Mouse (Mus musculus) midbrain, embryonic 13.5 days (tissue): ENCODE measurements around the gene Zfp12. TPM values are rescaled to one million over a fixed set of nuclear protein-coding genes. Genes with fewer than 3 reads are reported as not detected.
A peak's percentile ranks its signal among the peaks of the same experiment; 100 is the strongest.
"Not testable (repeated sequence)": the region's sequence is repeated elsewhere in the genome, so short reads cannot be mapped to it uniquely, and the experiment has no call there.

Experiments used
- ATAC-seq: fragments of 200-750 bp; cut with Nextera tagmentation; 2 replicates; pipeline ENCODE4 v1.8.0; 2017; ENCODE audit warnings: mild to moderate bottlenecking, moderate TSS enrichment, moderate library complexity
- H3K27ac ChIP-seq: fragments of 300-500 bp; sonication (generic); 2 replicates; pipeline ENCODE4 v1.5.1; 2015; ENCODE audit warnings: inconsistent platforms, mild to moderate bottlenecking, moderate library complexity
- H3K27me3 ChIP-seq: fragments of 300-500 bp; sonication (generic); 2 replicates; pipeline ENCODE4 v1.6.1; 2015; ENCODE audit warnings: mild to moderate bottlenecking, inconsistent platforms
- H3K36me3 ChIP-seq: fragments of 300-500 bp; sonication (generic); 2 replicates; pipeline ENCODE4 v1.6.1; 2015; ENCODE audit warnings: mild to moderate bottlenecking, inconsistent platforms
- H3K4me1 ChIP-seq: fragments of 300-500 bp; sonication (generic); replicated peaks from 2 replicates; pipeline ENCODE4 v1.6.1; 2015; ENCODE audit warnings: inconsistent platforms
- H3K4me2 ChIP-seq: fragments of 300-500 bp; sonication (generic); replicated peaks from 2 replicates; pipeline ENCODE4 v1.6.1; 2015; ENCODE audit warnings: moderate library complexity, mild to moderate bottlenecking, inconsistent platforms
- H3K4me3 ChIP-seq: fragments of 300-500 bp; sonication (generic); replicated peaks from 2 replicates; pipeline ENCODE4 v1.5.1; 2015; ENCODE audit warnings: mild to moderate bottlenecking, inconsistent platforms
- H3K9ac ChIP-seq: fragments of 300-500 bp; sonication (generic); replicated peaks from 2 replicates; pipeline ENCODE4 v1.6.1; 2015; ENCODE audit warnings: mild to moderate bottlenecking, inconsistent platforms
- H3K9me3 ChIP-seq: fragments of 300-500 bp; sonication (generic); 2 replicates; pipeline ENCODE4 v1.6.1; 2016; ENCODE audit warnings: mild to moderate bottlenecking, inconsistent platforms
- WGBS: fragments of 180-500 bp; shearing (Covaris S2); methylation state at CpG from one replicate; pipeline ENCODE4 v1.1.7; 2015; 5-methylcytosine and 5-hydroxymethylcytosine counted together
- polyA plus RNA-seq: library from polyadenylated mRNA; unstranded; fragments of >200 nt; fragmentation: Nextera tagmentation; extraction: Ambion mirVana; gene quantifications from 2 replicates; pipeline ENCODE4 v1.2.1, GENCODE M21; 2015

Zfp12 gene
- 24.3 and 25.1 TPM in 2 replicates for polyA plus RNA-seq

GRCm38 (mm10) chr5:143235028-143235693, at the start of gene Zfp12:
Gene Zfp12, plus strand, starts transcription at chr5:143235163.
- Histone ChIP-seq H3K27ac (peak within 1 kb of the TSS; percentile 99), H3K4me1 (peaks cover 26% of the 10 kb centered on the region), H3K36me3 (peaks cover 33% of the 10 kb centered on the region), H3K4me3 (peak within 1 kb of the TSS; percentile 90), H3K4me2 (peak within 1 kb of the TSS; percentile 78), H3K9me3 (no peaks in the 10 kb centered on the region), H3K27me3 (no peaks in the 10 kb centered on the region), H3K9ac (peak within 1 kb of the TSS; percentile 92)
- ATAC-seq = peak; percentile 98
- WGBS = under 1% methylated on average over 58 of the region's 58 CpGs

GRCm38 (mm10) chr5:143188014-143188413, 46.9 kb upstream of the Zfp12 start:
- not testable (repeated sequence) for ATAC-seq, H3K27ac ChIP-seq
- WGBS = 78% methylated on average over 1 of the region's 1 CpGs

GRCm38 (mm10) chr5:143192806-143193205, 42.2 kb upstream of the Zfp12 start:
- no peaks in the 10 kb centered on the region for H3K27me3 ChIP-seq
- H3K4me1 ChIP-seq = no peaks in the 10 kb centered on the region
- no peak overlapping the region for H3K27ac ChIP-seq
- no peak overlapping the region for H3K4me3 ChIP-seq
- no peaks in the 10 kb centered on the region for H3K9me3 ChIP-seq
- H3K4me2 ChIP-seq = no peak overlapping the region
- WGBS = 92% methylated on average over 8 of the region's 8 CpGs
- no peak overlapping the region for H3K9ac ChIP-seq
- no peak for ATAC-seq
- no peaks in the 10 kb centered on the region for H3K36me3 ChIP-seq

More at GRCm38 (mm10) chr5:143188014-143188413, 46.9 kb upstream of the Zfp12 start:
- H3K4me2 ChIP-seq, H3K9me3 ChIP-seq, H3K36me3 ChIP-seq, H3K27me3 ChIP-seq, H3K4me1 ChIP-seq, H3K9ac ChIP-seq, H3K4me3 ChIP-seq: not testable (repeated sequence)

- not testable (repeated sequence) for H3K4me2 ChIP-seq, ATAC-seq, H3K4me1 ChIP-seq, H3K4me3 ChIP-seq, H3K27me3 ChIP-seq, H3K9me3 ChIP-seq, H3K36me3 ChIP-seq, H3K27ac ChIP-seq, H3K9ac ChIP-seq
- WGBS = 71% methylated on average over 8 of the region's 8 CpGs
These were observed 40.2 kb upstream of the Zfp12 start for GRCm38 (mm10) chr5:143194747-143195146.

GRCm38 (mm10) chr5:143195166-143195565, 39.8 kb upstream of the Zfp12 start:
- 76% methylated on average over 2 of the region's 2 CpGs for WGBS
- Histone ChIP-seq H3K36me3 (no peaks in the 10 kb centered on the region), H3K4me3 (no peak overlapping the region), H3K9me3 (no peaks in the 10 kb centered on the region), H3K27ac (no peak overlapping the region), H3K9ac (no peak overlapping the region), H3K4me2 (no peak overlapping the region), H3K4me1 (no peaks in the 10 kb centered on the region), H3K27me3 (no peaks in the 10 kb centered on the region)
- ATAC-seq = no peak

- H3K36me3 ChIP-seq = no peaks in the 10 kb centered on the region
- H3K4me1 ChIP-seq = no peaks in the 10 kb centered on the region
- ATAC-seq = no peak
- H3K27me3 ChIP-seq = no peaks in the 10 kb centered on the region
- no peak overlapping the region for H3K9ac ChIP-seq
- no peaks in the 10 kb centered on the region for H3K9me3 ChIP-seq
- 89% methylated on average over 4 of the region's 4 CpGs for WGBS
- no peak overlapping the region for H3K4me3 ChIP-seq
- H3K27ac ChIP-seq = no peak overlapping the region
- no peak overlapping the region for H3K4me2 ChIP-seq
These were observed 38.5 kb upstream of the Zfp12 start for GRCm38 (mm10) chr5:143196506-143196905.

GRCm38 (mm10) chr5:143205015-143205414, 29.9 kb upstream of the Zfp12 start:
- H3K9me3 ChIP-seq = peaks cover 3% of the 10 kb centered on the region; the same call in 1 of the 2 replicates
- no peak overlapping the region for H3K4me3 ChIP-seq
- H3K4me1 ChIP-seq = no peaks in the 10 kb centered on the region
- no peak overlapping the region for H3K4me2 ChIP-seq
- ATAC-seq = no peak
- H3K27me3 ChIP-seq = no peaks in the 10 kb centered on the region
- no peaks in the 10 kb centered on the region for H3K36me3 ChIP-seq
- H3K9ac ChIP-seq = no peak overlapping the region
- H3K27ac ChIP-seq = no peak overlapping the region
- 75% methylated on average over 3 of the region's 3 CpGs for WGBS

- H3K9ac ChIP-seq = no peak overlapping the region
- no peak overlapping the region for H3K27ac ChIP-seq
- H3K9me3 ChIP-seq = 0 out of 2 replicates have a peak, but pooled peaks cover under 1% of the 10 kb centered on the region
- no peaks in the 10 kb centered on the region for H3K36me3 ChIP-seq
- H3K4me3 ChIP-seq = no peak overlapping the region
- no peaks in the 10 kb centered on the region for H3K4me1 ChIP-seq
- ATAC-seq = no peak
- H3K27me3 ChIP-seq = no peaks in the 10 kb centered on the region
- WGBS = 90% methylated on average over 2 of the region's 2 CpGs
- no peak overlapping the region for H3K4me2 ChIP-seq
These were observed 21.1 kb upstream of the Zfp12 start for GRCm38 (mm10) chr5:143213832-143214231.

- Histone ChIP-seq H3K36me3 (no peaks in the 10 kb centered on the region), H3K4me3 (no peak overlapping the region), H3K9ac (no peak overlapping the region), H3K4me1 (no peaks in the 10 kb centered on the region), H3K27me3 (no peaks in the 10 kb centered on the region), H3K4me2 (no peak overlapping the region), H3K9me3 (no peaks in the 10 kb centered on the region), H3K27ac (no peak overlapping the region)
- WGBS = 81% methylated on average over 5 of the region's 5 CpGs
- ATAC-seq = no peak
These were observed 14.0 kb upstream of the Zfp12 start for GRCm38 (mm10) chr5:143220996-143221395.

- H3K9ac ChIP-seq = no peak overlapping the region
- no peaks in the 10 kb centered on the region for H3K36me3 ChIP-seq
- no peaks in the 10 kb centered on the region for H3K27me3 ChIP-seq
- no peak for ATAC-seq
- no peak overlapping the region for H3K4me3 ChIP-seq
- H3K4me1 ChIP-seq = no peaks in the 10 kb centered on the region
- no peaks in the 10 kb centered on the region for H3K9me3 ChIP-seq
- H3K27ac ChIP-seq = no peak overlapping the region
- H3K4me2 ChIP-seq = no peak overlapping the region
- 76% methylated on average over 1 of the region's 1 CpGs for whole genome bisulfite sequencing
These were observed 12.7 kb upstream of the Zfp12 start for GRCm38 (mm10) chr5:143222287-143222686.

- 88% methylated on average over 3 of the region's 3 CpGs for WGBS
- H3K36me3 ChIP-seq = no peaks in the 10 kb centered on the region
- no peak within 1 kb of the TSS for H3K27ac ChIP-seq
These were observed 8.2 kb upstream of the Zfp12 start, which contains the start of gene Spdye4a for GRCm38 (mm10) chr5:143226790-143227189. Gene Spdye4a, minus strand, starts transcription at chr5:143226890.

GRCm38 (mm10) chr5:143236036-143236435, 1.1 kb downstream of the Zfp12 start:
- H3K4me3 ChIP-seq = peak overlapping the region; percentile 90
- no peak overlapping the region for H3K27ac ChIP-seq
- 57% methylated on average over 9 of the region's 9 CpGs for WGBS
- ATAC-seq = no peak
- no peaks in the 10 kb centered on the region for H3K9me3 ChIP-seq
- peak overlapping the region; percentile 78 for H3K4me2 ChIP-seq
- H3K36me3 ChIP-seq = peaks cover 42% of the 10 kb centered on the region
- H3K9ac ChIP-seq = peak overlapping the region; percentile 92
- no peaks in the 10 kb centered on the region for H3K27me3 ChIP-seq
- H3K4me1 ChIP-seq = peaks cover 26% of the 10 kb centered on the region

More at GRCm38 (mm10) chr5:143226790-143227189, 8.2 kb upstream of the Zfp12 start, which contains the start of gene Spdye4a:
- Histone ChIP-seq H3K4me2 (no peak within 1 kb of the TSS), H3K9ac (no peak within 1 kb of the TSS), H3K4me1 (no peaks in the 10 kb centered on the region), H3K4me3 (no peak within 1 kb of the TSS), H3K27me3 (no peaks in the 10 kb centered on the region), H3K9me3 (peaks cover 9% of the 10 kb centered on the region; the same call in 1 of the 2 replicates)
- no peak for ATAC-seq
